Mouse (Mus musculus) ES-Bruce4 (cell line): Measurements from ENCODE around the gene Amn1.

Source experiments
- CTCF ChIP-seq: IDR thresholded peaks from one replicate; pipeline ENCODE4 v1.8.1; 2011; ENCODE audit warnings: low read depth, low read length
- POLR2A ChIP-seq: IDR thresholded peaks from one replicate; pipeline ENCODE4 v1.8.1; 2011; ENCODE audit warnings: low read length; ENCODE audit not compliant: insufficient read depth

- no peak for TF ChIP-seq POLR2A
- no peak for TF ChIP-seq CTCF
Measured at GRCm38 (mm10) chr6:149221296-149221695, 32.8 kb upstream of the Amn1 start.
